Mouse (Mus musculus) lung, embryonic 15.5 days (tissue): Measurements from ENCODE around the gene Exosc8. TPM values are rescaled to one million over a fixed set of nuclear protein-coding genes. Genes with fewer than 3 reads are reported as not detected.
"Not testable (repeated sequence)": the region's sequence is repeated elsewhere in the genome, so short reads cannot be mapped to it uniquely, and the experiment has no call there.

Experiments used
- ATAC-seq: fragments of 200-750 bp; cut with Nextera tagmentation; 2 replicates; pipeline ENCODE4 v1.8.0; 2017; ENCODE audit warnings: moderate number of reproducible peaks, borderline replicate concordance; ENCODE audit not compliant: low FRiP score, low TSS enrichment; ENCODE audit errors: extremely low read depth
- H3K27ac ChIP-seq: fragments of 300-500 bp; sonication (generic); 2 replicates; pipeline ENCODE4 v1.5.1; 2015; ENCODE audit warnings: moderate library complexity, mild to moderate bottlenecking, inconsistent platforms
- H3K27me3 ChIP-seq: fragments of 300-500 bp; sonication (generic); 2 replicates; pipeline ENCODE4 v1.6.1; 2015; ENCODE audit warnings: inconsistent platforms
- H3K36me3 ChIP-seq: fragments of 300-500 bp; sonication (generic); 2 replicates; pipeline ENCODE4 v1.6.1; 2015; ENCODE audit warnings: inconsistent platforms
- H3K4me1 ChIP-seq: fragments of 300-500 bp; sonication (generic); 2 replicates; pipeline ENCODE4 v1.6.1; 2015; ENCODE audit warnings: inconsistent platforms
- H3K4me2 ChIP-seq: fragments of 300-500 bp; sonication (generic); 2 replicates; pipeline ENCODE4 v1.6.1; 2015; ENCODE audit warnings: inconsistent platforms, mild to moderate bottlenecking, moderate library complexity
- H3K4me3 ChIP-seq: fragments of 300-500 bp; sonication (generic); 2 replicates; pipeline ENCODE4 v1.5.1; 2015; ENCODE audit warnings: mild to moderate bottlenecking, inconsistent platforms
- H3K9ac ChIP-seq: fragments of 300-500 bp; sonication (generic); 2 replicates; pipeline ENCODE4 v1.6.1; 2015; ENCODE audit warnings: inconsistent platforms
- H3K9me3 ChIP-seq: fragments of 300-500 bp; sonication (generic); 2 replicates; pipeline ENCODE4 v1.6.1; 2016; ENCODE audit warnings: inconsistent platforms
- WGBS: fragments of 180-500 bp; shearing (Covaris S2); methylation state at CpG from one replicate; pipeline ENCODE4 v1.1.7; 2015; 5-methylcytosine and 5-hydroxymethylcytosine counted together
- polyA plus RNA-seq: library from polyadenylated mRNA; unstranded; fragments of >200 nt; fragmentation: Nextera tagmentation; extraction: Ambion mirVana; gene quantifications from 2 replicates; pipeline ENCODE4 v1.2.1, GENCODE M21; 2015

The Exosc8 gene
- polyA plus RNA-seq, 1 experiment from 2014 or later: 140 TPM

DNA sequence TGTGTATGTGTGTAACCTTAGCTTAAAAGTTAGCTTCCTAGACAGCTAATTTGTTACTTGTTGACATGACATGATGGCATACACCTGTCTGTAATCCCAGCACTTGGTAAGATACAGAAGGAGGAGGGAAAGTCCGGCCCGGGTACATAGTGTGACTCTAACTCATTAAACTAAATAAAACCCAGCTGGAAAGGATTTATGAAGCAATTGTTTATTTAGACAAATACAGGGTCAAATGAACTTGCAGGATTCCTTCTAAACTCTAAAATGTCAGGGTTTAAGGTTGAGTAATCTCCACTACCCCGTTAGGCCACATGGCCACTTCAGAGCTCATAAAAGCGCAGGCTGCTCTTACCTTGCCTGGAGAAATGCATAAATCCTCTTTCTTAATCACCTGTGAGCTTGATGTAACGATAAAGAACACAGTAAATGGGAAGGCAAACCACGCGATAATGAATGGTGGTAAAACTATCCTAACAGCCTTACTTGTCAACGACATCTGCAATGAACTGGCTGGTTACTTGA, 3.5 kb downstream of the Exosc8 start:
- H3K9me3 ChIP-seq: no peaks in the 10 kb centered on the region
- peaks cover 10% of the 10 kb centered on the region; the same call in 1 of the 2 replicates for H3K4me1 ChIP-seq
- no peak overlapping the region for H3K4me2 ChIP-seq
- peaks cover 57% of the 10 kb centered on the region for H3K36me3 ChIP-seq
- WGBS: 72% methylated on average over 8 of the region's 8 CpGs
- no peaks in the 10 kb centered on the region for H3K27me3 ChIP-seq
- H3K27ac ChIP-seq: no peak overlapping the region
- H3K4me3 ChIP-seq: no peak overlapping the region
- H3K9ac ChIP-seq: no peak overlapping the region
- no peak for ATAC-seq

DNA sequence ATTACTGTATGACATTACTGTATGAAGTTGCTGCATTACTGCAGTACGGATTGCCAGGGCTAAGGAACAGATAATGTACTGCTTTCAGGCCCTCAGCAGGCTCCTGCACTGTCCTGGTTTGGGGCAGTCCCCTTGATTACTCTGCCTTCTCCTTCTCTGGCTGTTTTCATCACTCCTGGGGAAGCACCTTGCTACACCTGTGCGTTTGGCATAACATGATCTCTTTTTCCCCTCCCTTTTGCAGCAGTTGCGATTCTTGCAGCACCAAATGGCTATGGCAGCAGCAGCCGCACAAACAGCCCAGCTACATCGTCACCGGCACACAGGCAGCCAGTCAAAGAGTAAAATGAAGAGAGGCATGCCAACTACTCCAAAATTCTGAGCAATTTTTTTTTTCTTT, 7.1 kb downstream of the Exosc8 start:
- H3K27ac ChIP-seq: no peak overlapping the region
- no peaks in the 10 kb centered on the region for H3K4me1 ChIP-seq
- H3K36me3 ChIP-seq: peaks cover 74% of the 10 kb centered on the region
- 83% methylated on average over 6 of the region's 6 CpGs for WGBS
- H3K9ac ChIP-seq: no peak overlapping the region
- H3K9me3 ChIP-seq: no peaks in the 10 kb centered on the region
- H3K27me3 ChIP-seq: no peaks in the 10 kb centered on the region
- ATAC-seq: no peak
- no peak overlapping the region for H3K4me2 ChIP-seq
- no peak overlapping the region for H3K4me3 ChIP-seq

DNA sequence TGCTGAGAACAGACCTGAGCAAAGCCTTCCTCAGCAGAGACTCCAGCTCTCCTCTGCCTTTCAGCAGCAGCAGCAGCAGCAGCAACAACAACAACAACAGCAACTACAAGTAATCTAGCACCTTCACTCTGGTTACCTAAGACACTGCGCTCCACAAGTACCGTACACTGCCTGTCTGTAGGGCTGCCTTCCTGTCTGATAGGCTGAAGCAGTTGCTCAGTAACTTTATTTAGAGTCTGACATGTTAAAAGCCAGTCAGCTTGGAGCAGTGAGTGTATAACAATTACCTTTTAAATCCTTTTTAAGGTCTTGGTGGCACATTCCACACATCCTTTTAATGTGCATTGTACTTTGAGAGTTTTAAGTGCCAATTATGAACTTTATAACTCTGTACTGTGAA, 7.6 kb downstream of the Exosc8 start:
- Histone ChIP-seq H3K9ac (no peak overlapping the region), H3K36me3 (peaks cover 79% of the 10 kb centered on the region), H3K4me3 (no peak overlapping the region), H3K4me2 (no peak overlapping the region), H3K4me1 (no peaks in the 10 kb centered on the region), H3K27me3 (no peaks in the 10 kb centered on the region), H3K27ac (no peak overlapping the region), H3K9me3 (no peaks in the 10 kb centered on the region)
- ATAC-seq: no peak
- 92% methylated on average over 2 of the region's 2 CpGs for WGBS

DNA sequence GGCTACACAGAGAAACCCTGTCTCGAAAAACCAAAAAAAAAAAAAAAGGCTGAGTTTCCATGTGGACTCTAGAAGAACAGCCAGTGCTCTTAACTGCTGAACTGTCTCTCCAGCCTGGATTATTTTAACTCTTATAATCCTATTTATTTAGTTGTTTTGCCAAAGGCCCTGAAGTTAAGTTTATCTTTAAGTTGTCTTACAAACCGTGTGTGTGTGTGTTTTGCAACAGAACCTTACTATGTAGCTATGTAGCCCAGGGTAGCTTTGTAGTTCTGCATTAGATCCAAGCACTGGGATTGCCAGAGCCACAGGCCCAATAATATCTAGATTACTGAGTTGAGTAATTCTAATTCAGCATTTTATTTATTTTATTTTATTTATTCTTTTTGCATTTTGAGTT, 9.8 kb downstream of the Exosc8 start:
- ATAC-seq: no peak
- H3K36me3 ChIP-seq: peaks cover 79% of the 10 kb centered on the region
- 87% methylated on average over 2 of the region's 2 CpGs for WGBS
- no peak overlapping the region for H3K27ac ChIP-seq
- H3K4me1 ChIP-seq: no peaks in the 10 kb centered on the region
- no peaks in the 10 kb centered on the region for H3K9me3 ChIP-seq
- H3K27me3 ChIP-seq: no peaks in the 10 kb centered on the region
- H3K4me2 ChIP-seq: no peak overlapping the region
- no peak overlapping the region for H3K9ac ChIP-seq
- no peak overlapping the region for H3K4me3 ChIP-seq

DNA sequence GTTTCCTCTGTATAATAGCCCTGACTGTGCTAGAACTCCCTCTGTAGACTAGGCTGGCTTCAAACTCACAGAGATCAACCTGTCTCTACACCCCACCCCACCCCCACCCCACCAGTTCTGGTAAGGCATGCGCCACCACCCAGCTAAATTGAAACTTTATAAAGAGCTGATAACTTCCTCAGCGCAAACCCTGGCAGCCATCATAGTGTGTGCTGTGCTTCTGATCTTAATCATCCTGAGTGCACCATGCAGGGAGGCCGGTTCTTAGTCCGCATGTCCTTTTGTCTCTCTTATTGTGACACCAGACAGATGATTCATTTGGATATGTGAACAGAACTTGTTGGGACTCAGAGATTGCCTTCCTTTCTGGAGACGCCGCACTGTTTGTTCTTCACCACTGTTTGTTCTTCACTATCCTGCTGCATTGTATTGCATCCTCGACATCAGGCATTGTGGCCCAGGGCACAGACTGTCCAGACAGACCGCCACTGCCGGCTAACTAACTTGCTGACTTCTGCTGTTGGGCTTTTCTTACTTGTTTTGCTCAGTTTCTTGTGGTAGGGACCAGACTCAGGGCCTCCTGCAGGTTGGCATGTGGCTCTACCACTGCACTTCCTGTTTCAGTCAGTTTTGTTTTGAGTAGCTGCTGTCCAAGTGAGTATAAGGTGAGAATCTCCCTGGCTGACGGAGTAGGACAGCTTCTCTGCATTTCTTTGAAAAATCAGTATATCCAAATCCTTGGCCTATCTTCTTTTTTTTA, 11.3 kb downstream of the Exosc8 start:
- Histone ChIP-seq H3K27ac (no peak overlapping the region), H3K36me3 (peaks cover 72% of the 10 kb centered on the region), H3K9me3 (no peaks in the 10 kb centered on the region), H3K4me1 (no peaks in the 10 kb centered on the region), H3K4me3 (no peak overlapping the region), H3K4me2 (no peak overlapping the region), H3K27me3 (no peaks in the 10 kb centered on the region), H3K9ac (no peak overlapping the region)
- ATAC-seq: no peak
- 76% methylated on average over 10 of the region's 10 CpGs for WGBS

DNA sequence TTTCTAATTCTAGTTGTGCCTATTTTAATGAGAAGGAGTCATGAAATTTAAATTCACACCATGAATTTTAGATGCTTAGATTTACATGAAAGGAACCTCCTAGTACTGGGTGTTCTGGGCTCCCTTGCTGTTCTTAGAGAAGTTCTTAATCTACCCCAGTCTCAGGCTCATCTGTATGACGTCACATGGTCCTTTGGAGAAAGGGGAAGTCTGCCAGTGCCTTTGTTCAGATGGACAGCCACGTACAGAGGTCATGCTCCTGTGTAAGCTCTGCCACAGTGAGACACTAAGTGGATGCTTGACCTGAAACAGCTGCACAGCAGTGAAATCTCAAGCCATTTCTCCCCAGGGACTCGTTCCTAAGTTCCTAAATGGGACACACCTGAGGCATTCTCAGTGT, 16.2 kb downstream of the Exosc8 start:
- Histone ChIP-seq H3K9me3 (no peaks in the 10 kb centered on the region), H3K4me1 (no peaks in the 10 kb centered on the region), H3K27me3 (no peaks in the 10 kb centered on the region), H3K4me2 (no peak overlapping the region), H3K9ac (no peak overlapping the region), H3K36me3 (peaks cover 74% of the 10 kb centered on the region), H3K27ac (no peak overlapping the region), H3K4me3 (no peak overlapping the region)
- WGBS: 66% methylated on average over 3 of the region's 3 CpGs
- no peak for ATAC-seq

DNA sequence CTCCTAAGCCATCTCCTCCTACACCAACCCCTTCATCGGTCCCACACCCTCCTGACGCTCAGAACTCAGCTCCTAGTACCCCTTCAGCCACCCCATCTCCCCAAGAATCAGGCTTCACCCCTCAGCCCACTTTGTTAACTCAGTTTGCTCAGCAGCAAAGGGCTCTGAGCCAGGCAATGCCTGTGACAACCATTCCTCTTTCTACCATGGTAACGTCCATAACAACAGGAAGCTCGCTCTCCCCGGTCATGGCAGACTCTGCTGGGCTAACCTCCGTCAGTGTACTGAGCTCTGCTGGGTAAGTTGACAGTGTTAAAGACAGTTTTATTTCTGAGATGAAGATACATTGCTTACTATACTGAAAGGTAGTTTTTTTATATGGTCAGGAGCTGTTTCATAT, 17.8 kb downstream of the Exosc8 start:
- 82% methylated on average over 6 of the region's 6 CpGs for WGBS
- Histone ChIP-seq H3K9ac (no peak overlapping the region), H3K36me3 (peaks cover 67% of the 10 kb centered on the region), H3K9me3 (no peaks in the 10 kb centered on the region), H3K4me1 (no peaks in the 10 kb centered on the region), H3K27me3 (no peaks in the 10 kb centered on the region), H3K4me2 (no peak overlapping the region), H3K4me3 (no peak overlapping the region), H3K27ac (no peak overlapping the region)
- ATAC-seq: no peak

DNA sequence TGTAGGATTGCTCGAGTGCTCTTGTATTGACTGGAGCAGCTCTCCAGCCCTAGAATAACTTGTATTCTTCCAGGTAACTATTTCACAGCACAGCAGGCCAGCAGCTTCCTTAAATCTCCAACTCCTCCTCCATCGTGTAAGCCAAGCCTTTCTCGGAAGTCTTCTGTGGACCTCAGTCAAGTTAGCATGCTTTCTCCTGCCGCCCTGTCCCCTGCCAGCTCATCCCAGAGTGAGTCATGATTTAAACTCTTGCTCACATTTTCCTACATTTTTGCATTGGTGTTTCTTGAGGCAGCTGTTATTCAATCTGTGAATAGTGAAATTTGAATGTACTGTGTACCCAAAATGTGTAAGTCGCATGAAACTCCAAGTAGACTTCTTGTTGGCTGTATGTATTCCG, 19.7 kb downstream of the Exosc8 start:
- Histone ChIP-seq H3K27ac (no peak overlapping the region), H3K9me3 (no peaks in the 10 kb centered on the region), H3K4me3 (no peak overlapping the region), H3K4me2 (no peak overlapping the region), H3K9ac (no peak overlapping the region), H3K36me3 (peaks cover 66% of the 10 kb centered on the region), H3K27me3 (no peaks in the 10 kb centered on the region), H3K4me1 (no peaks in the 10 kb centered on the region)
- ATAC-seq: no peak
- 92% methylated on average over 6 of the region's 6 CpGs for WGBS

DNA sequence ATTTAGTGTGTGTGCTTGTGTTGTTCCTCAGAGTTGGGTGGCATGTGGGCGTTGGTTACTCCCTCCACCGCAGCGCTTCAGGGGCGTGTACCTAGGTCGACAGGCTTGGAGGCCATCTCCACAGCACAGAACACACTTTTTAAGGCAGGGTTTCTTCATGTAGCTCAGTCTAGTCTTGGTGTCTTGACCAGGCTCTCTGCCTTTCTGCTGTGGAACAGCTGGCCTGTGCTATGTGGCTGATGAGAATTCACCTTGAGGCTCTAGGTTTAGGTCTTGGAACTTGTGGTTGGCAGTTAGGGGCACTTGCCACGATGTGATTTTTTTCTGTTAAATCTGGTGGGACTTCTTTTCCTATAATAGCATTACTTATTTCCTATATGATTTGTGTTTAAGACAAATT, 20.9 kb downstream of the Exosc8 start, which contains the start of gene Gm21958:
Gm21958 (minus strand) TSS at position 101 of the 400 bp plus-strand sequence.
- ATAC-seq: no peak
- H3K27ac ChIP-seq: no peak within 1 kb of the TSS
- H3K4me2 ChIP-seq: no peak within 1 kb of the TSS
- peaks cover 71% of the 10 kb centered on the region for H3K36me3 ChIP-seq
- no peaks in the 10 kb centered on the region for H3K27me3 ChIP-seq
- no peak within 1 kb of the TSS for H3K4me3 ChIP-seq
- WGBS: 87% methylated on average over 6 of the region's 6 CpGs
- H3K9ac ChIP-seq: no peak within 1 kb of the TSS
- H3K4me1 ChIP-seq: no peaks in the 10 kb centered on the region
- H3K9me3 ChIP-seq: no peaks in the 10 kb centered on the region

DNA sequence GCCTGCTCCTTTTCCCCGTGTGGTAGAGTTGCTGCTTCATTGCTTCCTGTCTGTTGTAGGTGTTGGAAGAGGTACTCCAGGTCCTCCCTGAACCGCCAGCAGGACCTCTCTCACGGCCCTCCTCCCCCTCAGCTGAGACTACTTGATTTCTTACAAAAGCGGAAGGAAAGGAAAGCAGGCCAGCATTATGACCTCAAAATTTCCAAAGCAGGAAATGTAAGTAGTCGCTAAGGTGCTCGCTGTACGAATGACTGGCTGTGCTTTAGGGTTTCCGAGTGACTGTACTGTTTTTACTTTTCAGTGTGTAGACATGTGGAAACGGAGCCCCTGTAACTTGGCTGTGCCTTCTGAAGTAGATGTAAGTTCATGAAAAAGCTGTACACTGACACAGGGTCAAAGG, 26.2 kb downstream of the Exosc8 start:
- no peak overlapping the region for H3K4me3 ChIP-seq
- no peak overlapping the region for H3K4me2 ChIP-seq
- no peaks in the 10 kb centered on the region for H3K9me3 ChIP-seq
- no peak for ATAC-seq
- no peaks in the 10 kb centered on the region for H3K27me3 ChIP-seq
- no peak overlapping the region for H3K9ac ChIP-seq
- no peaks in the 10 kb centered on the region for H3K4me1 ChIP-seq
- no peak overlapping the region for H3K27ac ChIP-seq
- WGBS: 82% methylated on average over 9 of the region's 9 CpGs
- peaks cover 78% of the 10 kb centered on the region for H3K36me3 ChIP-seq

DNA sequence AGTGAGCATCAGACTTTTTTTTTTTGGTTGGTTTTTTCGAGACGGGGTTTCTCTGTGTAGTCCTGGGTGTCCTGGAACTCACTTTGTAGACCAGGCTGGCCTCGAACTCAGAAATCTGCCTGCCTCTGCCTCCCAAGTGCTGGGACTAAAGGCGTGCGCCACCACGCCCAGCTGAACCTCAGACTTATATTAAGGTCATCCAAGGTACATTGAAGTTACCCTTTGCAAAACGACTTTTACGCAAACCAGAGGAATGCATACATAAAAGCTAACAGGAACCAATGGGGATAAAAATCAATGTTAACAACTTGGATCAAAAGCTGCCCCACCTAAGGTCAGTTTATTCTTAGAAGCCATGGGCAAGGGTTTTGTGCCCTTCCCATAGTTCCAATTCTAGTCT, 31.1 kb downstream of the Exosc8 start:
- H3K4me2 ChIP-seq, ATAC-seq: not testable (repeated sequence)
- 95% methylated on average over 8 of the region's 8 CpGs for WGBS

DNA sequence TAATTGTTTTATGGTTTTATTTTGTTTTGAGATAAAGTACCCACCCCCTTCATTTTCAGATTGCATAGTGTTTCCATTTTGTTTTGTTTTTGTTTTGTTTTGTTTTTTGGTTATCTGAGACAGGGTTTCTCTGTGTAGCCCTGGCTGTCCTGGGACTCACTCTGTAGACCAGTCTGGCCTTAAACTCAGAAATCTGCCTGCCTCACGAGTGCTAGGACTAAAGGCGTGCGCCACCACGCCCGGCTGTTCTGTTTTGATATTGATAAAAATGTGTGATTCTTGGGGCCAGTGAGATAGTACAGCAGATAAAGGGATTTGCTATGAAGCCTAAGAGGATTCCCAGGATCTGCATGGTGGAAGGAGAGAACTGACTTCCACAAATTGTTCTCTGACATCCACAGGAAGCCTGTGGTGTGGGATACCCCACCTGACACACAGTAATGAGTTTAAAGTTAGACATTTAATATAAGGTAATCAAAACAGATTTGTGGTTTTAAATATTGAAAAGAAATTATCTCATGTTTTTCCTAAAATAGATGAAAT, 35.4 kb downstream of the Exosc8 start:
- Histone ChIP-seq H3K4me2 (no peak overlapping the region), H3K27me3 (no peaks in the 10 kb centered on the region), H3K4me1 (peaks cover 2% of the 10 kb centered on the region; the same call in 1 of the 2 replicates), H3K36me3 (peaks cover 69% of the 10 kb centered on the region), H3K9ac (no peak overlapping the region), H3K4me3 (no peak overlapping the region), H3K27ac (no peak overlapping the region), H3K9me3 (no peaks in the 10 kb centered on the region)
- ATAC-seq: no peak
- WGBS: 66% methylated on average over 5 of the region's 5 CpGs

More for the DNA sequence above, 31.1 kb downstream of the Exosc8 start:
- H3K27ac ChIP-seq, H3K9me3 ChIP-seq, H3K4me1 ChIP-seq, H3K9ac ChIP-seq, H3K27me3 ChIP-seq, H3K4me3 ChIP-seq: not testable (repeated sequence)
- H3K36me3 ChIP-seq: peaks cover 78% of the 10 kb centered on the region
